Mouse (Mus musculus): ENCODE measurements around the gene Wipf3.

Wipf3 gene

DNA sequence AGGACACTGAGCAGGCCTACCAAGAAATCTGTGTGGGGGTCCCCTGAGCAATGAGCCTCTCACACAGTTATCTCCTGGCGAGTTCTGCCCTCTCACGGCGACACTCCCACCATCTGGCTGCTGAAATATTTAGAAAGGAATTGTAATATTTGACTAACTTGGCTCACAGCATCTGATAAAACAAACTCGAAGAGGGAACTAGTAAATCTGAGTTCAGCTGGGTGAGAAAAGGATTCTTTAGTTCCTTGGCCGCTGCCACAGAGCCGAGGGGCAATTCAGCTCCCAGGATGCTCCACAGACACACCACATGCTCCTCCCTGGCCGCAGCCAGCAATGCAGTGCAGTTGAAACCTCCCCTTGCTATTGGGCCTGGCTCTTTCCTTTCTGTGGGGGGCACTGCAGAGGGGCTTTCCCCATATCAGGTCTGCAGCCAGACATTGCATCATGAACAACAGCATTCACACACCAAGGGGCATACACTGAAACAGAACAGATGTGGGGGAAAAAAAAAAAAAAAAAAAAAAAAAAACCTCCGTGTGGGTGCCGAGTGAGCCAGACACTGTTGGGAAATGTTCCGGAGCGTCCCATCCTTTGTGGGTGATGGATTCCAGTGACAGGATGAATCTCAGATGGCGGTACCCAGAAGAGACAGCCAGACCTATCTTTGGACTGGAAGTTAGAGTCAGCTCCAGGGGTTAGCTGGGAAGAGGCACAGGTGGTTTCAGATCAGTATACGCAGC lies 3.6 kb downstream of the Wipf3 start:
- no peak for DNase-seq (ENCODE audit: low spot score)

DNA sequence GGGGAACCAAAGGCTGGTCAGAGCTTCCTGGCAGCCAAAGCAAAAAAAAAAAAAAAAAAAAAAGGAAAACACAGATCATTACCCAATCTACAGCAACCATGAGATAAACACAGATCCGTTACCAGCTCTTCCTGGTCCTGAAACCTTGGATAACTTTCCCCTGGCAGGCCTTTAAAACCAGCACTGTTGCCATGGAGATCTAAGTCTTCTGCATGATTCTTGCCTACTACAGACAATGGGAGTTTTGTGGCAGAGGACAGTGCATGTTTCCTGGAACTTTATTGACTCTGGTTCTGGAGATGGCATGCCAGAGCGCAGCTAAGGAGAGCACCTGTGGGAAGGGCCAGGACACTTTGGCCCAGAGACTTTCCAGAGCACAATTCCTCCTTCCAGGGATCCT lies 4.8 kb downstream of the Wipf3 start:
- DNase-seq (ENCODE audit: low spot score), result no peak

DNA sequence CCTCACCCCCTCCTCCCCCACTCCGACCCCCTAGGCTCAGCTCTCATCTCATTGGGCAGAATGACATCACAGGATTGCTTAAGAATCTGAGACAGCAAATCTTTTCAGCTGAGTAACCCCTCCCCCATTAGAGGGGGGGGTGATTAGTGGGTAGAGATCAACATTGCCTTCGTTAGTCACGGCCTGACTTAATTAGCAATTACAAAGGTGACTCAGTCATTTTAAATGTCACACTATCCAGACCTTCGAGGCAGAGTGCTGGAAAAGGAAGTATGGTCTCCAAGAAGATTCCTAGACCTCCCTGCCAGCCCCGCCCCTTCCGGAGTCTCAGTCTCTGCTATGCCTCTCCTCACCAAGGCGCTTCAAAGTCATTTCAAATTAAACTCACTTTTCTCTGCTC lies 6.3 kb downstream of the Wipf3 start:
- DNase-seq (ENCODE audit: low spot score), result no peak

DNA sequence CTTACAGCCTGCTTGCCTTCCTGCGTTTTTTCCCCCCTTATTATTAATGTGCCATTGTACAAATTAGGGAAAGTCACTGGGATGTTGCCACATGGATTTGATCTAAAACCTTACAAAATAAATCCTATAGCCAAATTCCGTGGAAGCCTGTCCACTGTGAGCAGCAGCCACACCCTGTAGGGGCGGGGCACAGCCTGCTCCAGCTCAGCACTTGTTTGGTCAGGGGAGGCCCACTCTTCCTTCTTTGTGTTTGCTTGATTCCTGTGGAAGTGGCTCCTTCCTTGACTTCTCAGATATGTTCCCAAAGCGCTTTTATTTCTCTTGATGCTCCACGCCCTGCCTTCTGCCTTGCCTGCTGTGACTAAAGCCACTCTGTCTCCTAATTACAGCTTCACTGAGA lies 6.9 kb downstream of the Wipf3 start:
- no peak for DNase-seq (ENCODE audit: low spot score)

DNA sequence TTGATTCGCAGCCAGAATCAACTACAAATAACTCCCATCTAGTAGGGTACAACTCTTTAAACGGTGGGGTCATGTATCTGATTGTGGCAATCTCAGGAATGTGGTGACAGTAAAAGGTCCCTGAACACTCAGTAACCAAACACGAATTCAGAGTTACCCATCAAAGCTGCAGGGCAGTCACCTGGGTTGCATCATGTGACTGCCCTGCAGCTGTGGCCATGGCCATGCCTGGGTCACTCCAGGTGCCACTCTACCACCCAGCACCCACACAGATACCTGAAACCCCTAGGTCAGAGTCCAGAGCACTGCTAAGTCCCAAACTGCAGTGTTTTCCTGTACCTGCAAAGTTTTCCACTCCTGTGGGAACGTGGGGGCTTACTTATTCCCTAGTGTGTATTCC lies 9.1 kb downstream of the Wipf3 start:
- DNase-seq (ENCODE audit: low spot score), result no peak

DNA sequence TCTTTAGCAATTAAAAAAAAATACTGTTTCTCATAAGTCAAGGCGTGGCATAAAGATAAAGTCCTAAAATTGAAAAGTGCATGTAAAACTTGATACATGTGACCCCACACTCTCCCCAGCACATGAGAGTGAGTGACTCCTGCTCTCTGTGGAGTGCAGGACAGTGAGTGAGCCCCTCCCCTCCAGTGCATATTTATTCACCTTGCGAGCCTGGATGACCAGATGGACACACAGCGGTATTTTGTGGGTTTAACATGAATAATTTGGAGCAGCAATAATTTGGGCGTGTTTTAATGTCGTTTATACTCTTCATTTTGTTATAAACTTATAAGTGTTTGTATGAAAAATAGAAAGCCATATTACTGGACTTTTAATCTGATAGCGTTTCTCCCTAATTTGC lies 11.3 kb downstream of the Wipf3 start:
- DNase-seq (ENCODE audit: low spot score), result no peak

DNA sequence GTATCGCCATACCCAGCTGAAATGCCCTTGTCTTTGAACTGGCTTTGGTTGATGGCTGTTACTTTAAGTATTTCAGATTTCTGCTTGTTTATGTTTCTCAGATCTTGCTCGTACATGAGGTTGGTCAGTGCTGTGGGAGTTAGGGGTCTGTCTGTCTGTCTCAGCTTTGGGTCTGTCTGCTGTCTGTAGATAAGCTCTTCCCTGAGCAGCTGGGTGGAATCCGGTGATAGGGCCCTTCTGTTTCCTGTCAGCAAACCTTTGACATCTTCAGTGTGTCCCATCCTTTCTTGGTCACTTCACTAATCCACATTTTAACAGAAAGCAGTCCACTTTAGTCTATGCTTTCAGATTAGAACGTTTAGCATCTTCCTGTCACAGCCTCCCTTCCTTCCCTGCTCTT lies 14.3 kb downstream of the Wipf3 start:
- DNase-seq (ENCODE audit: low spot score), result no peak

DNA sequence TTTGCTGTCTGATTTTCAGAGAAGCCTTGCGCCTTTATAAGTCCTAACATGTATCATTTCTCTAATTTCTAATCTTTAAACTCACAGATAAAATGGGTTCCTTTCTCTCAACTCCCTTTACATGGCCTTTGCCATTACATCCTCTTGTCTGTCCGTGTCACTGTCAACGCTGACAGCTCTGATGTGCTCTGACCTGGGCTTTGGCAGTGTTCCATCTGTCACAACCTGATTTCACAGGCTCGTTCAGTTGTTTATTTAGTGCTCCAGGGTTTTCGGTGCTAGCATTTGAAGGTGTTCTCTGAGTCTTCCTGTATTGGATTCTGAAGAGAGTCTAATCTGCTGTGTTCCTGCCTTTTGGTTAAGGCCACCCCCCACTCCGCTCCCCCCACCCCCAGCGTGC lies 14.7 kb downstream of the Wipf3 start:
- DNase-seq (ENCODE audit: low spot score), result no peak

DNA sequence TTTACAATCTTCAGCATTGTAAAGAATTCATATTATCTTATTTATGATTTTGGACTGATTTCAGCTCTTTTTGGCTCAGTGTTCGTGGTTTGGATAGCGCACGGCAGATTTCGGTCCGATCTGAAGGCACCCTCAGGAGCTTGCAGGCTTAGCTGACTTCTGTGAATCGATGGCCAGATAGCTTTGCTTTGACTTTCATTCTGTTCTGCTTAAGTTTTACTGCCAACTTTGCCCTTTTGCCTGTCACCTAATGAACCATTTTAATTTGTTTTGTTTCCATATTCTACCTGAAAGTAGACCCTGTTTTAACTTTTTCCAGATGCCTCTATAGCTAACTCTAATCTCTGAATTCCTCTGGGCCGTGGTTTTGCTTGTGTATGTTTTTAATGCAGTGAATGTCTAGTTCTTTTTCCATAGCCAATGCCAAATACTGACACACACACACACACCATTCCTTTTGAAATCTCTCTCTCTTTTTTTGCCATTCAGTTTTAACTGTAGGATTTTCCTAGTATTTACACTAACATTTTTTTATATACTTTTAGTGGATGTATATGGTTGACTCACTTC lies 15.9 kb downstream of the Wipf3 start:
- DNase-seq (ENCODE audit: low spot score), result no peak

DNA sequence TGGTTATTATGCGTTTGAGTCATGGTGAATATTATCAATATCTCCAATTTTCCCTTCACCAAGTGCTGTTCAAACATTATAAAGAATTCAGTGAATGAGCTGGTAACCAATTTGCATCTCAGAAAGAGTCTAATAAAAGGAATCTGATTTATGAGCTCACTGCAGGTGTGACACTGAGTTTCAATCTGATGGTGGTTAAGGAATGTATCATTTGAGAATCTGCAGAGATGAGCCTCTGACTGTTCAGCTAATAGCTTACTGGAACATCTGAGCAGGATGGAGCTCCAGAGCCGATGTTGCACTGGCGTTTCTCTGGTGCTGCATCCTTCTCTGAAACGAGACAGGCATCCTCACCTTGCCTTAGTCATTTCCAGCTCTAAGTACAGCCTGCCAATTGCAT lies 17.9 kb downstream of the Wipf3 start:
- no peak for DNase-seq (ENCODE audit: low spot score)

DNA sequence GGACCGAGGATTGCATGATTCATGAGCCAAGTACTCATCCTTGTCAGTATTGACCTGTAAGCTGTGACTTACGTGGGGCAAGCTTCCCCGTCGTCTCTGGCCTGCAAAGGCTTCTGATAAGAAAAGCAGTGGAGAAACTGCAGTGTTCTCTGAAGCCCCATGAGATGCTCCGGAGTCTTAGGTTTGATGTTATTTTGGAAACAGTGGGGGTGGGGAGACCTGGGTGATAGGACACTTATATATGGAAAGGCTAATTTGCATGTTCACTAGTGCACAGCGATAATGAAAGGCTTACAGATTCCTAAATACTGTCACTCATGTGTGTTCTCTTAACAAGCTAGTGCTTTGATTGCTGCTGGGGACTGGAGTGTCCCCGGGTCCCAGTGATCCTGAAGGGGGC lies 30.3 kb downstream of the Wipf3 start:
- no peak for DNase-seq (ENCODE audit: low spot score)

DNA sequence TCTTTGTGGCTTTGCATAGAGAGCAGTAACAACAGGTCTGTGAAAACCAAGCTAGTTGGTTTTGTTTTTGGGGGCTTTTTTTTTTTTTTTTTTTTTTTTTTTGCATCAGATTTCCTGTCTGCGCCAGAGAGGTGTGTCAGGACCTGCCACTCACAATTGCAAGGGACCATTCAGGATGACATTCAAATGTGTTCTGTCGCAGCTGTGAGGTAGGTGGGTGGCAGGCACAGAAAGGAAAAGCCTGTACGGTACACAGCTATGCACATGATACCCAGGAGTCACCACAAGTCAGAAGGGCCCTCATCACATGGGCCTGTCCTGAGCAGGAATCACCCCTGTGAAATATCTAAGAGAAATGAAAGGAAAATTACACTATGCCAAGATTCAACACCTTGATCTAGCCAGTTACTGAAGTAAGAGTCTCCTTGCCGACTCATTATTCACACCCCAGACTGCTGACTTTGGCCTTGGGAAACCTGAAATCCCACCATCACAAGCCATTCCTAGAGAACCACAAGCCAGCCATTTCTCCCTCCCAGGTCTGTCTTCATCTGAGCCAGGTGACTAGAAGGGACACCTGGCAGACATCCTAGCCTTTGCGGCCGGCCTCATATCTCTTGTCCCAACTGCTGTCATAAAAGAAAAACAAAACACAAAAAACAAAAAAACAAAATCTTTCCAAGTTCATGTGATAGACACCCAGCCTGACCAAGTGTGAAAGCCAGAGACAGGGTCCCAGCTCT lies 30.9 kb downstream of the Wipf3 start:
- no peak for DNase-seq (ENCODE audit: low spot score)

DNA sequence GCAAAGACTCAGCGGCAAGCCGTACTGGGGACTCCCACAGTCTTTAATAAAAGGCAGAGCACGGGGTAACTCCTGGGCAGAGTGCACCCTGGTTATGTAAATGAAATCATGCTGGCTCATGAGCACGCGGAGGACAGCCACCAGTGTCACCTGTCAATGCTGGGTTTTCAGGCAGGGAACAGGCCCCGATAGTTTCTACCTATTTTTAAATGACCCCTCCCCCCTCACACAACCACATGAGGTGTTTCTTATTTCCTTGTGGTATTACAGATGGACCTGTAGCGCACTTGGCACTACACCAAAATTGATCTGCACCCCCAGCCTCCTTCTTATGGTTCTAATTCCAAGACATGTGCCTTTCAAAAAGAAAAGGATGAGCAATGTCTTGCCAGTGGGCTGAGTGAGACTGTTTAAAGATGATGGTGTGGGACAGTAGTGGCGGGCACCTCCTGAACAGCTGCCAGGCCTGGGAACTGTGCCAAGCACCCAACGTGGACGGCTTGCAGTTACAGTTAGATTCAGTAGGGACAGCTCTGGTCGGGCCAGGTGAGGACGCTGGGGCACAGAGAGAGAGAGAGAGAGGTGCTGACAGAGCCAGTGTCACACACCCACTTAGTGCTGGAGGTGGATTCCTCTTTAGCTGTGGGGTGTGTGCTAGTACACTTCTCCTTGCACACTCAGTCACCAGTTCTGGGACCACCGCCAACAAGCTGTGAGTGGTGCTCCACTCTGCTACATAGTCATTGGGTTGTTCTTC lies 31.7 kb downstream of the Wipf3 start:
- no peak for DNase-seq (ENCODE audit: low spot score)

DNA sequence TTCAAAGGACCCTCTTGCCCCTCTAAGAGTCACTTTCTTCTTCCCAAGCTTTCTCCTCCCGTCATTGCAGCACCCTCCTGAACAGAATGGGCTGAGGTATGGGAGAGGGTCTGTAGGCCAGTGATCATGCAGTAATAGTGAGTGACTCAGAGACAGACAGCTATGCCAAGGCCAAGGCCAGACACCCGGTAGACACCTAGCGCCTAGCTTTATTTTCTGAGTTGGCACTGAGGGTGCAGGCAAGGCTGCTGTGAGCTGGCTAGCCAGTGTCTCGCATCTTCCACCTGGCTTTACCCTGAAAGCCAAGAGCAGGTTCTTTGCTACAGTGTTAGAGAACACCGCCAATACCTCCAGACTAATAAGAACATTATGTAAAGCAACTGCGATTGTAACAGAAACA lies 33.4 kb downstream of the Wipf3 start:
- DNase-seq (ENCODE audit: low spot score), result no peak

DNA sequence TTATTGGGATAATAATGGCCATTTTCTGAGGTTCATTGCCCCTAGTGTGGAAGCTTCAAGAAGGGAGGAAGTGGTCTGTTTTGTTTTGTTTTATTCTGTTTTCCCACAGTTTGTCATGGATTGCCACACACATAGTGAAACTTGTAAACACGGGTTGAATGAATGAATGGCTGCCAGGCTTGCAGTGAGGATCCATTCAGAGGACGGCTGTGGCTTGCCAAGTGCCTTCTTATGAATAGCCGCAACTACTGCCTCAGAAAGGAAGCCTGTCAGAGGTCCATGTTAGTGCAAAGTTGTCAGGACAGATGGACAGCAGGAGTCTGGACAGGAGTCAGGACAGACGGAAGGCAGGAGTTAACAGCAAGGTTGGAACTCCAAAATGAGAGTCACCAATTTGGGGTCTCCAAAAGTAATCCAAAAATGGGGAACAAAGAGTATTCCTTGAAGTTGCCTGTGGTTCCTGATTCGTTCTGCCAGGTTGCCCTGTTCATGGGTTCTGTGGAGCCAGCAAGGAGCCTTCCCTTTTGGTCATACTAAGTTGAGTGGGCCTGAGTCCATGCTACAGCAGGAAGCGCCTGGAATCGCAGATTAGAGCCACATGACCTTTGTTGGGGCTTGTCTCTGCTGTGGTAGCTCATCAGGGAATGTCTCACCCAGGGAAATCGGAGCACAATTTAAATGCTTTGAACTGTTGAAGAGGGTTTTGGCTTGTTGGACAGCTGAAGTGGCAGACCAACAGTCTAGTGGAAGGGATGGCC lies 34.5 kb downstream of the Wipf3 start:
- no peak for DNase-seq (ENCODE audit: low spot score)

DNA sequence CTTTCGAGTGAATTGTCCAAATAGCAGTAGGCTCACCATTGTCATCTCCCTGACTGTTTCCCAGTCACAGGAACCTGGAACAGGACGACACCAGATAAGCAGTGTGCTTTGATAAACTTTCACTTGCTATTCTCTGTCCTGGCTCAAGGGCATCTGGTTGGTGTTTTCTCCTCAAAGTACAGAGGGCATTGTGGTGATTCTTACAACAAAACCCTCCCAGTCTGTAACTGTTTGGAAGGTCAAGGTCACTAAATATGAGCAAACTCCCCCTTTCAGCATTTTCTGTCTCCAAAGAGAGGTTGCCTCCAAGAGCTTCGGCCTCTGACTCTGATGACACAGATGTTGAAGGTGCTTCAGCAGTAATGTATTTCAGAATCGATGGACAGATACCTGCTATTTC lies 35.5 kb downstream of the Wipf3 start:
- DNase-seq (ENCODE audit: low spot score), result no peak

DNA sequence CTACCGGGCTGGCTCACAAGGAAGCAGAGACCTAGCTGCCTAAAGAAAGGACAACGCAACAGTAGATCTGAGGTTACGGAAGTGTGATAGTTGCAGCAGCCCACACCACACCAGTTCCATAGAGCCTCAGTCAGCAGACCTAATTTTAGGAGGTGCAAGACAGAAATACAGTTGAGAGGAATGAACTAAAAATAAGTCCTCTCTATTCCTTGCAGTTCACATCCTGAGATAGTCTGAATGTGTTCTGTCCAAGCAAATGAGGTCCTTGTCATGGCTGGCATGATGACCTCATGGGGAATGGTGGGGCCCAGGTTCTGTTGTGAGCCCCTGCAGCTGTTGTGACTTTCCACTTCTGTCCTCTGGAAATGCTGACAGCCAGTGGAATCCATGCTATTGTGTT lies 38.0 kb downstream of the Wipf3 start:
- DNase-seq (ENCODE audit: low spot score), result no peak

DNA sequence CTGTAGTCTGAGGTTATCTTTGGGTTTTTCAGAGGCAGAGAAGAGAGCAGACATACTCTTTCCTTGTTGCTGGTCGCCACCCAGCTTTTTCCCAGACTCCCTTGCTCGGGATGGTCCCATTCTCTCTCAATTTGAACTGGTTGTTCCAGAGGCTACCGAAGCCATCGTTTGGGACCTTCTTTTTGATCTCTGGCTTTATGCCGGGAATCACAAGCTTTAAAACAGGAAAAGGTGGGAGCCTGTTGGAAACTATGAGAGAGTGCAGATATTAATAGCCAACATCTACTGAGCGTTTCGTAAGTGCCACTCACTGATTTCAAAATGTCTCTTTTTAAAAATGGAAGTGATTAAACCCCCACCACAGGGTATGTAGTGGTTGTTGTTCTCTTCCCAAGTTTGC lies 42.5 kb downstream of the Wipf3 start:
- DNase-seq (ENCODE audit: low spot score), result no peak

DNA sequence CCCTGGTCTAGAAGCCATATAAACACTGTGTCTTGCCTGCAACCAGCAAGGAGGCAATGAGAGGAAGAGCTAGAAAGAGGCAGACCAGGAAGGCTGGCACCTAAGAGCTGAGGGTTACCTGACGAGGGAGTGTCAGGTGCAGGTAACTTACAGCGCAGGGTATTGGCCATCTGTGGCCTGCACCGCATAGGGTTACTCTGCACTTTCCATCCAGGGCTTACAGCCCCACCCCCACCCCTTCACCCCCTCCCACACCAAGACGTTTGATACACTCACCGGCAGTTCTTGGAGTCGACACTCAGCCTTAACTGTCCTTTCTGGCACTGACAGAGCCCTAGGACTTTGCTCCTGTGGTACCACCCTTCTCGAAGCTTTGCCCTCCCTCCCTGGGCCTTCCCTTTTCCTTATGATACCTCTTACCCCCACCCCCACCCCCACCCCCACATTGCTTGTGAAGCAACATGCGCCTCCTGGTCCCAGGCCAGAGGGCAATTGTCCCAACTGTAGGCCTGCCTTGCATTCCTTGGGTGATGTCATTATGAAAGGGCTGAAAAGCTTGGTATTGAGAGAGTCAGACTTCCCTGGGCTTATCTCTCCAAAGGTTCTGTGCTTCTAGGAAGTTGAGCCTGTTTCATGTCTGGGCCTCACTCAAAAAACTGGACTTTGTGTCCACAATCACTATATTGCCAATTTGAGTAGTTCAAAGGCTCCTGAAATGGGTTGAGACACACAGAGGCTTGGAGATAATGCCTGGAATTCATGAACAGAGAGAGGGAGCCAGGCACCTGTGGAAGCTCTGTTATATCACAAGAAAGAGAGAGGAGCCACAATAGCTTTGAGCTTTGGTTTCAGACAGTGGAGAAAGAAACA lies 43.7 kb downstream of the Wipf3 start:
- DNase-seq (ENCODE audit: low spot score), result no peak

DNA sequence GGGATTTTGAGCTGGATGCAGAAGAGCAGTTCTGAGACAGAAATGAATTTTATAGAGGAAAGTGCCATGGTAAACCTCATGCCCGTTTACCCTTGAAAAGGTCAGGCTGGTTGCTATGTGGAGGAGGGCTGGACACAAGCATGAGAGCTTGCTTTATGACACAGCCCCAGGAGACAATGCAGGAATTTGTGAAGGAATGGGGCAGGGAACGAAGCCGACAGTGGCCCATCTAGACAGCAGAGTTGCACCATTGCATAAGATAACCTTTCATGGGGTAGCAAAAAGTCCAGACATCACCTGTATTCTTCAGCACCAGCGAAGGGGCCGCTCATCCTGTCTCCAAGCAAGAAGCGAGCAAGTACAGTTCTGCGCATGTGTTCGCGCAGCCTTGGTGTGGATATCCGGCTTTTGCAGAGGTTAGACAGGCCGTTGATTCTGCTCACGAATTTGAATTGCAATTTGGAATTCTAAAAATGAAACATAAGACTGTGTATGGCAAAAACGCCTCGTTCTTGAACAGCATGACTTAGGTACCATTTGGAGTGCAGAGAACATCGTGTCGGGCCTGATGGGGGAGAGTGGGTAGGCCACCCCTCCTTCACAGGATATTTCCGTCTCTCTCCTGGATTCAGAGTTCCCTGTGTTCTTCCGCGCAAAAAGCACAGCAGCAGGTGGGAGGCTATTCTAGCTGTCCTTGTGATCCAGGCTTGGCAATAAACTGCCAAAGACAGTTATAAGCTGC lies 46.7 kb downstream of the Wipf3 start:
- no peak for DNase-seq (ENCODE audit: low spot score)

Measured in c-Kit-positive CD71-positive TER-119-positive erythroid progenitor cells, embryonic 14.5 days (primary cell).